Mouse (Mus musculus) heart, adult 2 months (tissue): Measurements from ENCODE around the gene Ntsr1.

Experiments used
- CTCF ChIP-seq: fragments of 200-600 bp; IDR thresholded peaks from 2 replicates; pipeline ENCODE4 v1.8.1; 2022; ENCODE audit warnings: antibody characterized with exemption, mild to moderate bottlenecking, moderate library complexity
- EP300 ChIP-seq: fragments of 200-500 bp; IDR thresholded peaks from 2 replicates; pipeline ENCODE4 v1.6.1; 2011; ENCODE audit warnings: low read depth, low read length, control low read depth; ENCODE audit not compliant: insufficient read depth

DNA sequence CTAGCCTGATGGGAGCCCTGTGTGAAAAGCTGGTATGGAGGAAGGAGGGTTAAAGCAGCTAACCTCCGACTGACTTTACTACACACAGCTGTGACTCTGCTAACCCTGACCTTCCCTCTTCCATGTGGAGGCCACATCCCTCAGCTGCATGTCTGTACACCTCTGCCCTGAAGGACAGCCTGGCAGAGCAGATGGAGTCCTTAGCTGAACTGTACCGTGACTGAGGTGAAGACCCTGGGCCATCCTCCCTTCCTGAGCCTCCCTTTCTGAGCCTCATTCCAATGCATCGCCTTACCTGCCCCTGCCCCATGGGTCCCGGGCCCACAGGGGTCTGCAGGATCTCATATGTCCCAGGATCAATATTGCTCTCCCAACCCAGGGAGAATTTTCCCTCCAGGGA is 14.9 kb upstream of the Ntsr1 start:
- TF ChIP-seq EP300, result no peak
- TF ChIP-seq CTCF, result no peak
